Mouse (Mus musculus) intestine, embryonic 15.5 days (tissue): Measurements from ENCODE around the gene Vamp8. TPM values are rescaled to one million over a fixed set of nuclear protein-coding genes. Genes with fewer than 3 reads are reported as not detected.

ENCODE experiments used
- ATAC-seq: fragments of 200-750 bp; cut with Nextera tagmentation; 2 replicates; pipeline ENCODE4 v1.8.0; 2017; ENCODE audit warnings: moderate TSS enrichment, moderate library complexity
- H3K27ac ChIP-seq: fragments of 300-500 bp; sonication (generic); 2 replicates; pipeline ENCODE4 v1.5.1; 2015; ENCODE audit warnings: mild to moderate bottlenecking, inconsistent platforms
- H3K27me3 ChIP-seq: fragments of 300-500 bp; sonication (generic); replicated peaks from 2 replicates; pipeline ENCODE4 v1.6.1; 2015; ENCODE audit warnings: inconsistent platforms
- H3K36me3 ChIP-seq: fragments of 300-500 bp; sonication (generic); 2 replicates; pipeline ENCODE4 v1.6.1; 2015; ENCODE audit warnings: inconsistent platforms
- H3K4me1 ChIP-seq: fragments of 300-500 bp; sonication (generic); replicated peaks from 2 replicates; pipeline ENCODE4 v1.6.1; 2015; ENCODE audit warnings: inconsistent platforms
- H3K4me2 ChIP-seq: fragments of 300-500 bp; sonication (generic); replicated peaks from 2 replicates; pipeline ENCODE4 v1.6.1; 2015; ENCODE audit warnings: mild to moderate bottlenecking, inconsistent platforms
- H3K4me3 ChIP-seq: fragments of 300-500 bp; sonication (generic); replicated peaks from 2 replicates; pipeline ENCODE4 v1.5.1; 2015; ENCODE audit warnings: inconsistent platforms
- H3K9ac ChIP-seq: fragments of 300-500 bp; sonication (generic); 2 replicates; pipeline ENCODE4 v1.6.1; 2015; ENCODE audit warnings: inconsistent platforms
- H3K9me3 ChIP-seq: fragments of 300-500 bp; sonication (generic); 2 replicates; pipeline ENCODE4 v1.6.1; 2016; ENCODE audit warnings: inconsistent platforms
- WGBS: fragments of 180-500 bp; shearing (Covaris S2); methylation state at CpG from one replicate; pipeline ENCODE4 v1.1.7; 2015; 5-methylcytosine and 5-hydroxymethylcytosine counted together
- polyA plus RNA-seq: library from polyadenylated mRNA; unstranded; fragments of >200 nt; fragmentation: Nextera tagmentation; extraction: Ambion mirVana; gene quantifications from 2 replicates; pipeline ENCODE4 v1.2.1, GENCODE M21; 2015

Gene Vamp8
- 193 and 229 TPM in 2 replicates for polyA plus RNA-seq

- Histone ChIP-seq H3K4me3 (peak within 1 kb of the TSS; percentile 60), H3K36me3 (peaks cover 6% of the 10 kb centered on the region; the same call in 1 of the 2 replicates), H3K4me1 (peaks cover 24% of the 10 kb centered on the region), H3K9ac (peak within 1 kb of the TSS; percentile 79), H3K4me2 (peak within 1 kb of the TSS; percentile 74), H3K9me3 (no peaks in the 10 kb centered on the region), H3K27ac (peak within 1 kb of the TSS; percentile 98), H3K27me3 (no peaks in the 10 kb centered on the region)
- peak; percentile 91 for ATAC-seq
- WGBS = under 1% methylated on average over 33 of the region's 33 CpGs
Measured at GRCm38 (mm10) chr6:72389941-72390771, at the start of gene Vamp8. TSS of gene Vamp8 (minus strand) at chr6:72390703.

GRCm38 (mm10) chr6:72439355-72440185 is 49.1 kb upstream of the Vamp8 start, which contains the start of gene Mat2a:
TSS of gene Mat2a (minus strand) at chr6:72439558.
- Histone ChIP-seq H3K27ac (peak within 1 kb of the TSS; percentile 96), H3K4me1 (peaks cover 5% of the 10 kb centered on the region; the same call in 1 of the 2 replicates), H3K9ac (peak within 1 kb of the TSS; percentile 87), H3K9me3 (no peaks in the 10 kb centered on the region), H3K4me3 (peak within 1 kb of the TSS; percentile 67), H3K4me2 (peak within 1 kb of the TSS; percentile 80), H3K36me3 (peaks cover 15% of the 10 kb centered on the region), H3K27me3 (no peaks in the 10 kb centered on the region)
- under 1% methylated on average over 77 of the region's 77 CpGs for WGBS
- ATAC-seq = peak; percentile 93

- peak; percentile 75 for ATAC-seq
Measured at GRCm38 (mm10) chr6:72438862-72439354, 48.4 kb upstream of the Vamp8 start.

GRCm38 (mm10) chr6:72438226-72438625 is 47.7 kb upstream of the Vamp8 start:
- Histone ChIP-seq H3K36me3 (peaks cover 15% of the 10 kb centered on the region), H3K27me3 (no peaks in the 10 kb centered on the region), H3K4me2 (peak overlapping the region; percentile 80), H3K27ac (no peak overlapping the region), H3K4me1 (peaks cover 5% of the 10 kb centered on the region; the same call in 1 of the 2 replicates), H3K9ac (peak overlapping the region; percentile 87), H3K4me3 (peak overlapping the region; percentile 67), H3K9me3 (no peaks in the 10 kb centered on the region)
- 3% methylated on average over 5 of the region's 5 CpGs for WGBS
- no peak for ATAC-seq

More at GRCm38 (mm10) chr6:72438862-72439354, 48.4 kb upstream of the Vamp8 start:
- Histone ChIP-seq H3K27me3 (no peaks in the 10 kb centered on the region), H3K27ac (peak overlapping the region; percentile 96), H3K9ac (peak overlapping the region; percentile 87), H3K4me1 (peaks cover 5% of the 10 kb centered on the region; the same call in 1 of the 2 replicates), H3K4me2 (peak overlapping the region; percentile 80), H3K36me3 (peaks cover 15% of the 10 kb centered on the region), H3K9me3 (no peaks in the 10 kb centered on the region), H3K4me3 (peak overlapping the region; percentile 67)
- WGBS = under 1% methylated on average over 57 of the region's 57 CpGs

GRCm38 (mm10) chr6:72432153-72432552 is 41.6 kb upstream of the Vamp8 start:
- no peak for ATAC-seq
- Histone ChIP-seq H3K4me1 (no peaks in the 10 kb centered on the region), H3K4me2 (no peak overlapping the region), H3K27ac (no peak overlapping the region), H3K9ac (no peak overlapping the region), H3K9me3 (no peaks in the 10 kb centered on the region), H3K4me3 (no peak overlapping the region), H3K36me3 (peaks cover 44% of the 10 kb centered on the region), H3K27me3 (no peaks in the 10 kb centered on the region)
- 83% methylated on average over 2 of the region's 2 CpGs for WGBS

- Histone ChIP-seq H3K27me3 (no peaks in the 10 kb centered on the region), H3K27ac (no peak overlapping the region)
Measured at GRCm38 (mm10) chr6:72430989-72431921, 40.8 kb upstream of the Vamp8 start.

GRCm38 (mm10) chr6:72429061-72429842 is 38.7 kb upstream of the Vamp8 start:
- WGBS = 83% methylated on average over 21 of the region's 21 CpGs
- no peak overlapping the region for H3K9ac ChIP-seq
- H3K4me3 ChIP-seq = no peak overlapping the region
- H3K27me3 ChIP-seq = no peaks in the 10 kb centered on the region
- no peak overlapping the region for H3K27ac ChIP-seq
- no peaks in the 10 kb centered on the region for H3K4me1 ChIP-seq
- no peaks in the 10 kb centered on the region for H3K9me3 ChIP-seq
- peaks cover 51% of the 10 kb centered on the region for H3K36me3 ChIP-seq
- ATAC-seq = no peak
- H3K4me2 ChIP-seq = no peak overlapping the region

More at GRCm38 (mm10) chr6:72430989-72431921, 40.8 kb upstream of the Vamp8 start:
- H3K4me2 ChIP-seq = no peak overlapping the region
- no peak overlapping the region for H3K9ac ChIP-seq
- WGBS = 41% methylated on average over 5 of the region's 5 CpGs
- 0 out of 2 replicates have a peak, but pooled peaks have one; percentile 37 for ATAC-seq
- no peak overlapping the region for H3K4me3 ChIP-seq
- H3K4me1 ChIP-seq = no peaks in the 10 kb centered on the region
- H3K36me3 ChIP-seq = peaks cover 44% of the 10 kb centered on the region
- no peaks in the 10 kb centered on the region for H3K9me3 ChIP-seq

GRCm38 (mm10) chr6:72428036-72428435 is 37.5 kb upstream of the Vamp8 start:
- no peak overlapping the region for H3K4me2 ChIP-seq
- H3K36me3 ChIP-seq = peaks cover 61% of the 10 kb centered on the region
- 29% methylated on average over 8 of the region's 8 CpGs for WGBS
- ATAC-seq = peak; percentile 73
- no peaks in the 10 kb centered on the region for H3K27me3 ChIP-seq
- H3K9me3 ChIP-seq = no peaks in the 10 kb centered on the region
- no peaks in the 10 kb centered on the region for H3K4me1 ChIP-seq
- H3K27ac ChIP-seq = no peak overlapping the region
- H3K9ac ChIP-seq = no peak overlapping the region
- no peak overlapping the region for H3K4me3 ChIP-seq

- 92% methylated on average over 11 of the region's 11 CpGs for WGBS
- Histone ChIP-seq H3K36me3 (peaks cover 46% of the 10 kb centered on the region), H3K9ac (no peak overlapping the region), H3K4me3 (no peak overlapping the region), H3K27ac (no peak overlapping the region), H3K4me1 (no peaks in the 10 kb centered on the region), H3K27me3 (no peaks in the 10 kb centered on the region), H3K9me3 (no peaks in the 10 kb centered on the region), H3K4me2 (no peak overlapping the region)
- no peak for ATAC-seq
Measured at GRCm38 (mm10) chr6:72425646-72426045, 35.1 kb upstream of the Vamp8 start.

GRCm38 (mm10) chr6:72420901-72421300 is 30.4 kb upstream of the Vamp8 start:
- ATAC-seq = no peak

More at GRCm38 (mm10) chr6:72420901-72421300, 30.4 kb upstream of the Vamp8 start:
- H3K36me3 ChIP-seq = peaks cover 47% of the 10 kb centered on the region
- H3K4me3 ChIP-seq = no peak overlapping the region
- H3K4me1 ChIP-seq = peaks cover 7% of the 10 kb centered on the region
- H3K9ac ChIP-seq = no peak overlapping the region
- H3K4me2 ChIP-seq = no peak overlapping the region
- H3K9me3 ChIP-seq = no peaks in the 10 kb centered on the region
- H3K27me3 ChIP-seq = no peaks in the 10 kb centered on the region
- H3K27ac ChIP-seq = no peak overlapping the region
- WGBS = 89% methylated on average over 10 of the region's 10 CpGs
